Mouse (Mus musculus): ENCODE data around the gene Rhobtb1. TPM values are rescaled to one million over a fixed set of nuclear protein-coding genes. Genes with fewer than 3 reads are reported as not detected.
A peak's percentile ranks its signal among the peaks of the same experiment; 100 is the strongest.

The Rhobtb1 gene
- polyA plus RNA-seq, 1 experiment from 2014 or later, result 17.5 TPM

DNA sequence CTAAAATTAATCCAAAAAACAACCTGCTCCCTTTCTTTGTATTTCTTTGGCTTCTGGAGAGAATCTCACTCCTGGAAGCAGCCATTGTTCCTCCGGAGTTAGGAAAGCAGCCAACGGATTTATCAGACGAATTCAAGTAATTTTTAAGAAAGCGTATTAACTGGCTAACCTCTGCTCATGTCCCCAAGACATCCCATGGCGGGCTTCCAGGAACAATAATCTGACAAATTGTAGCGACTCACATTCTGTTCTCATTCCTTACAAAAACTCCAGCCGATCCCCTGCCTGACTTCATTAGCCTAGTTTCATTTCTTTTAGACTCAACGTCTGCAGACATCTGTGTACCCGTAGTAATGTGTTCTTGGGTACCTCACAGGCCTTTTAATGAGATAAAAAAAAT is 107.4 kb downstream of the Rhobtb1 start:
- WGBS, result 78% methylated on average over 9 of the region's 9 CpGs
- ATAC-seq (replicated peaks; ENCODE audit: insufficient number of reproducible peaks, low FRiP score, low TSS enrichment, low read depth), result no peak
- H3K27me3 ChIP-seq (ENCODE audit: control insufficient read depth, insufficient read depth, low read length), result no peaks in the 10 kb centered on the region

GRCm38 (mm10) chr10:69259161-69259560 is 107.9 kb downstream of the Rhobtb1 start:
- Histone ChIP-seq H3K36me3 (replicated peaks; ENCODE audit: control insufficient read depth, insufficient read depth, low read depth, low read length) (no peaks in the 10 kb centered on the region), H3K27me3 (ENCODE audit: control insufficient read depth, insufficient read depth, low read length) (no peaks in the 10 kb centered on the region), H3K27ac (replicated peaks; ENCODE audit: low read depth, low read length) (no peak overlapping the region), H3K9ac (replicated peaks; ENCODE audit: low read length) (no peak overlapping the region), H3K4me3 (ENCODE audit: low read depth, low read length) (no peak overlapping the region), H3K4me1 (ENCODE audit: control insufficient read depth, insufficient read depth, low read length) (no peaks in the 10 kb centered on the region; the same call in 1 of the 2 replicates), H3K4me2 (ENCODE audit: low read depth, low read length) (no peak overlapping the region), H3K9me3 (replicated peaks; ENCODE audit: control insufficient read depth, low read length) (no peaks in the 10 kb centered on the region)
- DNase-seq (ENCODE audit: low spot score), result no peak
- ATAC-seq (replicated peaks; ENCODE audit: insufficient number of reproducible peaks, low FRiP score, low TSS enrichment, low read depth), result no peak
- WGBS, result 69% methylated on average over 2 of the region's 2 CpGs

More for the DNA sequence above, 107.4 kb downstream of the Rhobtb1 start:
- H3K36me3 ChIP-seq (replicated peaks; ENCODE audit: control insufficient read depth, insufficient read depth, low read depth, low read length), result no peaks in the 10 kb centered on the region
- no peak overlapping the region for H3K4me3 ChIP-seq (ENCODE audit: low read depth, low read length)
- H3K4me2 ChIP-seq (ENCODE audit: low read depth, low read length), result no peak overlapping the region
- H3K9ac ChIP-seq (replicated peaks; ENCODE audit: low read length), result no peak overlapping the region
- DNase-seq (ENCODE audit: low spot score), result no peak
- no peak overlapping the region for H3K27ac ChIP-seq (replicated peaks; ENCODE audit: low read depth, low read length)
- H3K9me3 ChIP-seq (replicated peaks; ENCODE audit: control insufficient read depth, low read length), result no peaks in the 10 kb centered on the region
- no peaks in the 10 kb centered on the region; the same call in 1 of the 2 replicates for H3K4me1 ChIP-seq (ENCODE audit: control insufficient read depth, insufficient read depth, low read length)

DNA sequence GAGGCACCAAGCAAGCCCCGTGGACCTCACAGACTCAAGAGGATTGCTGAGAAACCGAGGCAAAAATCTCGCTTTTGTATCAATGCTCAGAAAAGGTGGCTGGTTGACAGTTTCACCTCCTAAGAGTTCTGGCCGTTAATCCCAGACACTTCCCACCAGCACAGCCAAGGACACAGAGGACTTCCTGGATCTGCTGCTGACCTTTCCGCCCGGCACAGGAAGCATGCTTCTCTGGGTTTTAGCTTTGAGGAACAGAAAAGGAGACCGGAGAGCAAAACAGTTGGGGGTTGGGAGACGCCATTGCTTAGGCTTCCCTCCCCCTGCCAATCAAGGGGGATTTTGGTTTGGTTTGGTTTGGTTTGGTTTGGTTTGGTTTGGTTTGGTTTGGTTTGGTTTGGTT is 108.7 kb downstream of the Rhobtb1 start:
- H3K27me3 ChIP-seq (ENCODE audit: control insufficient read depth, insufficient read depth, low read length), result no peaks in the 10 kb centered on the region
- H3K9ac ChIP-seq (replicated peaks; ENCODE audit: low read length), result no peak overlapping the region
- 81% methylated on average over 8 of the region's 8 CpGs for WGBS
- no peaks in the 10 kb centered on the region for H3K4me1 ChIP-seq (ENCODE audit: control insufficient read depth, insufficient read depth, low read length)
- H3K27ac ChIP-seq (replicated peaks; ENCODE audit: low read depth, low read length), result no peak overlapping the region
- H3K36me3 ChIP-seq (replicated peaks; ENCODE audit: control insufficient read depth, insufficient read depth, low read depth, low read length), result no peaks in the 10 kb centered on the region
- DNase-seq (ENCODE audit: low spot score) (no peak), ATAC-seq (replicated peaks; ENCODE audit: insufficient number of reproducible peaks, low FRiP score, low TSS enrichment, low read depth) (no peak)
- H3K4me2 ChIP-seq (ENCODE audit: low read depth, low read length), result no peak overlapping the region
- H3K4me3 ChIP-seq (ENCODE audit: low read depth, low read length), result no peak overlapping the region
- no peaks in the 10 kb centered on the region for H3K9me3 ChIP-seq (replicated peaks; ENCODE audit: control insufficient read depth, low read length)

- Histone ChIP-seq H3K4me3 (ENCODE audit: low read depth, low read length) (no peak overlapping the region), H3K27me3 (ENCODE audit: control insufficient read depth, insufficient read depth, low read length) (no peaks in the 10 kb centered on the region), H3K4me1 (ENCODE audit: control insufficient read depth, insufficient read depth, low read length) (no peaks in the 10 kb centered on the region), H3K9ac (replicated peaks; ENCODE audit: low read length) (no peak overlapping the region), H3K4me2 (ENCODE audit: low read depth, low read length) (no peak overlapping the region), H3K27ac (replicated peaks; ENCODE audit: low read depth, low read length) (no peak overlapping the region), H3K9me3 (replicated peaks; ENCODE audit: control insufficient read depth, low read length) (no peaks in the 10 kb centered on the region), H3K36me3 (replicated peaks; ENCODE audit: control insufficient read depth, insufficient read depth, low read depth, low read length) (no peaks in the 10 kb centered on the region)
- WGBS, result 76% methylated on average over 14 of the region's 14 CpGs
- DNase-seq (ENCODE audit: low spot score), result no peak
- ATAC-seq (replicated peaks; ENCODE audit: insufficient number of reproducible peaks, low FRiP score, low TSS enrichment, low read depth), result no peak
Observed at GRCm38 (mm10) chr10:69262918-69263822, 111.9 kb downstream of the Rhobtb1 start.

DNA sequence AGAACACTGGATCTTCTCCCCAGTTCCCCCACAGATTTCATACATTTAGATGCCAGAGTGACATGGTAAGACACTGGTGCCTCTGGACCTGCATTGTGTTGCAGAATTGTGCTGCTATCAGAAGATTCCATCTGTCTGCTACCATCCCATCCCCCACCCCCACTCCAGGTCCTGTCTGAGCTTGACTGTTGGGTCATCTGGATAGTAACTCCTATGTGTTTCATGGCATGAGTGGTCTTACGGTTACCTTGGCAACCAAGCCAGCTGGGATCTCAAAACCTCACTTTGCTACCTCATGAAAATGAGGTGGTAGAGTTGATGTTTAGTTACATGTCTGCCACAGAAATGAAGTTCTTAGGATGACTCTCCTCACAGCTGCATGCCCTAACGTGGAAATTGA is 112.7 kb downstream of the Rhobtb1 start:
- H3K36me3 ChIP-seq (replicated peaks; ENCODE audit: control insufficient read depth, insufficient read depth, low read depth, low read length), result no peaks in the 10 kb centered on the region
- no peaks in the 10 kb centered on the region for H3K27me3 ChIP-seq (ENCODE audit: control insufficient read depth, insufficient read depth, low read length)
- DNase-seq (ENCODE audit: low spot score) (peak; percentile 17), ATAC-seq (replicated peaks; ENCODE audit: insufficient number of reproducible peaks, low FRiP score, low TSS enrichment, low read depth) (no peak)
- no peak overlapping the region for H3K4me2 ChIP-seq (ENCODE audit: low read depth, low read length)
- H3K9ac ChIP-seq (replicated peaks; ENCODE audit: low read length), result no peak overlapping the region
- H3K9me3 ChIP-seq (replicated peaks; ENCODE audit: control insufficient read depth, low read length), result no peaks in the 10 kb centered on the region
- no peaks in the 10 kb centered on the region for H3K4me1 ChIP-seq (ENCODE audit: control insufficient read depth, insufficient read depth, low read length)
- 76% methylated on average over 2 of the region's 2 CpGs for WGBS
- H3K4me3 ChIP-seq (ENCODE audit: low read depth, low read length), result no peak overlapping the region
- no peak overlapping the region for H3K27ac ChIP-seq (replicated peaks; ENCODE audit: low read depth, low read length)

GRCm38 (mm10) chr10:69265421-69265820 is 114.2 kb downstream of the Rhobtb1 start:
- Histone ChIP-seq H3K36me3 (replicated peaks; ENCODE audit: control insufficient read depth, insufficient read depth, low read depth, low read length) (peaks cover 4% of the 10 kb centered on the region), H3K9ac (replicated peaks; ENCODE audit: low read length) (no peak overlapping the region), H3K4me1 (ENCODE audit: control insufficient read depth, insufficient read depth, low read length) (no peaks in the 10 kb centered on the region), H3K9me3 (replicated peaks; ENCODE audit: control insufficient read depth, low read length) (no peaks in the 10 kb centered on the region), H3K4me3 (ENCODE audit: low read depth, low read length) (no peak overlapping the region), H3K27ac (replicated peaks; ENCODE audit: low read depth, low read length) (no peak overlapping the region), H3K4me2 (ENCODE audit: low read depth, low read length) (no peak overlapping the region), H3K27me3 (ENCODE audit: control insufficient read depth, insufficient read depth, low read length) (no peaks in the 10 kb centered on the region)
- DNase-seq (ENCODE audit: low spot score) (no peak), ATAC-seq (replicated peaks; ENCODE audit: insufficient number of reproducible peaks, low FRiP score, low TSS enrichment, low read depth) (no peak)
- WGBS, result 95% methylated on average over 15 of the region's 15 CpGs

- WGBS, result 53% methylated on average over 10 of the region's 10 CpGs
- H3K27me3 ChIP-seq (ENCODE audit: control insufficient read depth, insufficient read depth, low read length), result no peaks in the 10 kb centered on the region
- ATAC-seq (replicated peaks; ENCODE audit: insufficient number of reproducible peaks, low FRiP score, low TSS enrichment, low read depth) (no peak), DNase-seq (ENCODE audit: low spot score) (no peak)
- H3K4me2 ChIP-seq (ENCODE audit: low read depth, low read length), result no peak overlapping the region
- H3K36me3 ChIP-seq (replicated peaks; ENCODE audit: control insufficient read depth, insufficient read depth, low read depth, low read length), result peaks cover 4% of the 10 kb centered on the region
- no peak overlapping the region for H3K9ac ChIP-seq (replicated peaks; ENCODE audit: low read length)
- H3K27ac ChIP-seq (replicated peaks; ENCODE audit: low read depth, low read length), result no peak overlapping the region
- H3K4me3 ChIP-seq (ENCODE audit: low read depth, low read length), result no peak overlapping the region
- no peaks in the 10 kb centered on the region for H3K4me1 ChIP-seq (ENCODE audit: control insufficient read depth, insufficient read depth, low read length)
- no peaks in the 10 kb centered on the region for H3K9me3 ChIP-seq (replicated peaks; ENCODE audit: control insufficient read depth, low read length)
Observed at GRCm38 (mm10) chr10:69268061-69268643, 116.9 kb downstream of the Rhobtb1 start.

DNA sequence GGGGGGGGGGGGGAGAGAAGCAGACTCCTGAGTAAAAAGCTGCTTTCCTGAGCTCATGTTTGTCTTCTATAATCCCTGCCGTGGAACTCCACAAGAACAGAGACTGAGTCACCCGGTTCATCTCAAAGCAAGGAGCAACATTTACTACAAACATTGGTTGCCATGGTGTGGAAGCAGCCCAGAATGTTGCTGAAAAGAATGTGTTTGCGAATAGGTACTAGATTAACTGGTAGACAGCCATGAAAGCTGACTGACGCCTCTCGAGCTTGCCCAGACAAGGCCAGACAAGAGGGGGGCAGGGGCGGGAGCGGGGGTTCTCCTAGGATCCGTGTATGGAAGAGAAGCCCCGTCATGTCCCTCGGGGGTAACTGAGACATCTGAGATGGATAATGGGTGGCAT is 120.2 kb downstream of the Rhobtb1 start:
- peak; percentile 11 for DNase-seq (ENCODE audit: low spot score)

More for the DNA sequence above, 120.2 kb downstream of the Rhobtb1 start:
- no peaks in the 10 kb centered on the region for H3K4me1 ChIP-seq (ENCODE audit: control insufficient read depth, insufficient read depth, low read length)
- H3K36me3 ChIP-seq (replicated peaks; ENCODE audit: control insufficient read depth, insufficient read depth, low read depth, low read length), result peaks cover 4% of the 10 kb centered on the region
- no peaks in the 10 kb centered on the region for H3K27me3 ChIP-seq (ENCODE audit: control insufficient read depth, insufficient read depth, low read length)
- 86% methylated on average over 10 of the region's 10 CpGs for WGBS
- no peak overlapping the region for H3K4me2 ChIP-seq (ENCODE audit: low read depth, low read length)
- ATAC-seq (replicated peaks; ENCODE audit: insufficient number of reproducible peaks, low FRiP score, low TSS enrichment, low read depth), result no peak
- H3K27ac ChIP-seq (replicated peaks; ENCODE audit: low read depth, low read length), result no peak overlapping the region
- no peak overlapping the region for H3K4me3 ChIP-seq (ENCODE audit: low read depth, low read length)
- no peak overlapping the region for H3K9ac ChIP-seq (replicated peaks; ENCODE audit: low read length)
- no peaks in the 10 kb centered on the region for H3K9me3 ChIP-seq (replicated peaks; ENCODE audit: control insufficient read depth, low read length)
